Mouse (Mus musculus) fibroblast of lung, adult 2 months (primary cell): ENCODE data around the gene H3f3a.
A peak's percentile ranks its signal among the peaks of the same experiment; 100 is the strongest.

ENCODE experiments used
- DNase-seq: peaks from one replicate; pipeline ENCODE4 v3.0.0-alpha.2; 2011; ENCODE audit warnings: low read depth

H3f3a gene

GRCm38 (mm10) chr1:180822276-180822675 lies 8.5 kb upstream of the H3f3a start:
- DNase-seq, result no peak

GRCm38 (mm10) chr1:180821101-180821500 lies 7.4 kb upstream of the H3f3a start:
- DNase-seq, result no peak

- no peak for DNase-seq
Measured at GRCm38 (mm10) chr1:180818000-180818399, 4.3 kb upstream of the H3f3a start.

GRCm38 (mm10) chr1:180815371-180816024 lies 1.8 kb upstream of the H3f3a start:
- no peak for DNase-seq

- peak; percentile 58 for DNase-seq
Measured at GRCm38 (mm10) chr1:180813409-180813884, 296 bp downstream of the H3f3a start.

GRCm38 (mm10) chr1:180812463-180813408 lies 1.0 kb downstream of the H3f3a start:
- no peak for DNase-seq

GRCm38 (mm10) chr1:180811596-180812462 lies 1.9 kb downstream of the H3f3a start:
- DNase-seq, result no peak

GRCm38 (mm10) chr1:180810976-180811375 lies 2.8 kb downstream of the H3f3a start:
- DNase-seq, result no peak

- DNase-seq, result no peak
Measured at GRCm38 (mm10) chr1:180808831-180809230, 4.9 kb downstream of the H3f3a start.

- DNase-seq, result no peak
Measured at GRCm38 (mm10) chr1:180803881-180804280, 9.9 kb downstream of the H3f3a start.

- DNase-seq, result no peak
Measured at GRCm38 (mm10) chr1:180801466-180801994, 12.2 kb downstream of the H3f3a start.

GRCm38 (mm10) chr1:180800814-180801213 lies 12.9 kb downstream of the H3f3a start:
- no peak for DNase-seq

- DNase-seq, result no peak
Measured at GRCm38 (mm10) chr1:180800022-180800421, 13.7 kb downstream of the H3f3a start.

GRCm38 (mm10) chr1:180799253-180799652 lies 14.5 kb downstream of the H3f3a start:
- no peak for DNase-seq

GRCm38 (mm10) chr1:180798660-180799059 lies 15.1 kb downstream of the H3f3a start:
- no peak for DNase-seq

- no peak for DNase-seq
Measured at GRCm38 (mm10) chr1:180794170-180794569, 19.6 kb downstream of the H3f3a start.

- DNase-seq, result no peak
Measured at GRCm38 (mm10) chr1:180793445-180794117, 20.2 kb downstream of the H3f3a start.

GRCm38 (mm10) chr1:180792814-180793213 lies 20.9 kb downstream of the H3f3a start:
- DNase-seq, result no peak

GRCm38 (mm10) chr1:180791821-180792480 lies 21.8 kb downstream of the H3f3a start:
- no peak for DNase-seq

GRCm38 (mm10) chr1:180783580-180783928 lies 30.2 kb downstream of the H3f3a start:
- DNase-seq, result no peak
